Mouse (Mus musculus): ENCODE results near the gene Myof. TPM values are rescaled to one million over a fixed set of nuclear protein-coding genes. Genes with fewer than 3 reads are reported as not detected.
A peak's percentile ranks its signal among the peaks of the same experiment; 100 is the strongest.

The Myof gene
- polyA plus RNA-seq, 1 experiment: 7.1 TPM

DNA sequence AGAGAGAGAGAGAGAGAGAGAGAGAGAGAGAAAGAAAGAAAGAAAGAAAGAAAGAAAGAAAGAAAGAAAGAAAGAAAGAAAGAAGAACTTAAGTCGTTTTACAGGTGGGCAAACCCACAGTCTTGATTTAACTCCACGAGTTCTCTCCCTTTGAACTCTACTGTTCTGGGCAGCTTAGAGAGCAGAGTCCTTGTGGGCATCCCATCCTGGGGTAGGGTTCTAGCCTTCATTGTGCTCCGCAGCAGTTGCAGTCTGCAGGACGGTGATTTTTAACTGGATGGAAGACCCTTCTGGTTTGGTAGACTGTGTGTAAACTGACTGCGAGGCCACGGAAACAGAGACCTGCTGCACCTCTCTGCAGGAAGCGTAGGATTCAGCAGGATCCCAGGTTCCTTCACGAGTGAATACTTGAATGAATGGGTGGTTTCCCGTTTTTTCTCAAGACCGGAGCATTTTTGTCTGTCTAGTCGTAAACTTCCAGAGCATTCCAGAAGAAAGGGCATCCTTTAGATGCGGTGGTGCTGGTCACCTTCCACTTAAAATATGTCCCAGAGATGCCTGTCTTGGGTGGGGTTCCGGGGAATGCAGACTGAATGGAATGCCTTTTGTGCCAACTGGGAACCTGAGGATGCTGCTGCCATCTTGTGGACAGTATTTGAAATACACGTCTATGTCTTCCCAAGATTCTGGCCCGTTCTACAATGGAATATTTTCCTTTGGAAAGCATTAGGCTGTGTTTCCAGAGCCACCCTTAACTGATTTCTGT, 156.8 kb downstream of the Myof start:
- peak; percentile 15 to 91 for DNase-seq (ENCODE audit: extremely low spot score in 1 of 2, low spot score in 1 of 2)

DNA sequence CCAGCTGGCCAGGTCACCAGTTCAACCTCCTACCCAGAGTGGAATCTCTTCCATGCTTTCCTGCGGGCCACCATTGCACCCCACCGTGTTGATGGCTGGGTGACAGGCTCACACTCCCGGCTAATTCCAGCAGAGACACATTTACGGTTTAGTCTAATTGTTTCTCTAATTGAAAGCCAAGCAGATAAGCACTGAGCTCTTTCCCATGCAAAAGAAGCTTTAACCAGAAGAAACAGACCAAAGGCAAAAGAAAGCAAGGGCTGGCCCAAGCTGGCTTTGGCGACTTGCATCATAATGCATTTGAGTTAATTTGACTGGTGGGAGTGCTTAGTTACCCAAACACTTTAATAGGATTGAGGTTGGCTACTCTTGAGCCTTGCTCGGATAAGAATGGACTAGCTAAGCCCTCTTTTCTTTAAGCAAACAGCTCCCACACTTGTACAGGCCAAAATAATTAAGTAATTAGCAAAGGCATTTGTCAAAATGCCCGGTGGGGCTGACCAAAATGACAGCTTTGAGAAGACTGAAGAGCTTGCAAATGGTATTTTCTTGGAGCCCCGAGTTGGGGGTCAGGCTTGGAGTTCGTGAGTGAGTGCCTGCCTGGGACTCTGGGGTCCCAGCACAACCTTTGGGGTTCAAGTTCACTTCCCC, 161.8 kb downstream of the Myof start:
- DNase-seq (ENCODE audit: extremely low spot score in 1 of 2, low spot score in 1 of 2): peak in 1 of 2 experiments; percentile 7

DNA sequence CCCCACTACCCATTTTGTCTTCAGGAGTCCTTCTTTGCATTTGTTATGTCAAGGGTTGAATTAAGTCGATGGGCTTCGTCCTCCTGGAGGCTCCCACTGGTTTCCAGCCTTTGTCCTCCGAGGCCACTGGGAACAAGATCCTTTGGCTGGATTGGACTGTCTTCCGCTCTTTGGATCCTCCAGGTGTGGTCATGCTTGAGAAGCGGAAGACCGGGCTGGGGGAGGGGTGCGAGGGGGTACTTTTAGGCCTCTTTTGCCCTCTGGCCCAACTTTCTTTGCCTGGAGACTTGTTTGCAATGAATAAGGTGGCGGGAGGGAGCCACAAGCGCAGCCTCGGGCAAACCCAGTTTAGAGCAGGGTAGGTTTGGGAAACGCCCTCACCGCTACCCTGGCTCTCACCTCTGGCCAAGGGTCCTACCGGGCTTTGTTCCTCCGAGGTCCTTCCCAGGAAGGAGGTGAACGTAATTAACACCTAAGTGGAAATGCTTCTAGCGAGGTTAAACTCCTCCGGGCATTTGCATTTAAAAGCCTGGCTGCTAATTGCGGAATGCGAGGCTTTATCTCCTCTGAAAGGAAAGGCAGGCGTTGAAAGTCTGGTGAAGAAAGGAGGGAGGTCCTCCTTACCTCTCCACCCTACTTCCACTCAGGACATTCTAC, 165.7 kb downstream of the Myof start:
- DNase-seq (ENCODE audit: extremely low spot score in 1 of 2, low spot score in 1 of 2): no peak

DNA sequence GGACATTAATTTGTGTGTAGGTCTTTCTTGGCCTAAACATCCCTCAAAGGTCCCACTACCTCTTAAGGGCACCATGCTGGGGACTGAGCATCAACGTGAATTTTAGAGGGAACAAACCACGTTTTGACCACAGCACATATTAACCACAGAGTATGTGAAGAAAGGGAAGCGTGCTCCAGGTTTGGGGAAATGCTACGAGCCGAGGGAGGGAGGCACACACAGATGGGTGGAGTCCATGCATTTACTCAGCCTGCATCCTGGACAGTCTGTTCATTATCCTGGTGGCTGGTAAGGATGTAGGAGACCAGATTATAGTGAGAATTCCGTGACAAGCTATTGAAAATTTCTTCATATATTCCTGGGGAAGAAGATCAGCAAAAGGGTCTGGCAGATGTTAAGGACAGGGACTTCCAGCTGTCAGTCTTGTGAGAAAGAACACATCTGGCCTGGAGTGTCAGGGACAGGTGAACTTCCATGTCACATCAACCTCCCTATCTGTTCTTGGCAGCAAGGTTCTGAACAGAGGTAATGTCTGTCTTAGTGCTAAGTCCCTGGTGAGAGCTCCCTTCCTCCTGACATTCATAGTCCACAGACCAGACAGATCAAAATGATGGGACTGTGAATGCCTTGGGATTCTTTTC, 166.7 kb downstream of the Myof start:
- DNase-seq (ENCODE audit: extremely low spot score in 1 of 2, low spot score in 1 of 2): no peak

DNA sequence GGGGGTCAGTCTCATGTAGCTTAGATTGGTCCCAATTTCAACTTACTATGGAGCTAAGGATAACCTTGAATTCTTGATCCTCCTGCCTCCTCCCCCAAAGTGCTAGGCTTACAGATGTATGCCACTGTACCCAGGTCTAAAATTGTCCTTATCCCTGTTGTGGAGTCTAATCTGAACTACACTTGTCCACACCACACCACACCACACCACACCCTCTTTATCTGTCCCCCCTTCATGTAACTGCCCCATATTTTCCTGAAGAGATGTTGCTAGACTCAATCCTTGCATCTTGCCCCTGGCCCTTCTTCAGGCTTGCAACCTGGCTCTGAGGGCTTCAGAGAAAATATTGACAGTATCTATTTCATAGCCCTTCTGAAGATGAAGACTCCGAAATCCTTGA, 169.9 kb downstream of the Myof start:
- DNase-seq (ENCODE audit: extremely low spot score in 1 of 2, low spot score in 1 of 2): no peak

DNA sequence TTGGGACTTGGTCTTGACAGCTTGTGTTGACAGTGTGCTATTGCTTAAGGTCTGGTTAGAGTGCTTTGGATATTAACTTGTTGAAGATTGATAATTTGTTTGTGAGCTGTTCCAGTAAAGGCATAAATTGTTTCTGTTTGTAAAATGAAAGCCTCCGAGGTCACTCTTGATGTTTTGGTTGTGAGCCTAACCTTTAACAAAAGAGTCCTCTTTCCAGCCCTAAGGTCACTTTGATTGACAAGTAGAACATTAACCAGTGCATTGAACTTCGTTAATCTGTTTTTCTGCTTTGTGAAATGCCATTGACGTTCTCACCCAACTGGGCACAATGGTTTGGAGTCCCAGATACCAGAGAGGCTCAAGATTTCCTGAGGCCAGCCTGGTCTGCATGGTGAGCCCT, 175.8 kb downstream of the Myof start:
- DNase-seq (ENCODE audit: extremely low spot score in 1 of 2, low spot score in 1 of 2): no peak

DNA sequence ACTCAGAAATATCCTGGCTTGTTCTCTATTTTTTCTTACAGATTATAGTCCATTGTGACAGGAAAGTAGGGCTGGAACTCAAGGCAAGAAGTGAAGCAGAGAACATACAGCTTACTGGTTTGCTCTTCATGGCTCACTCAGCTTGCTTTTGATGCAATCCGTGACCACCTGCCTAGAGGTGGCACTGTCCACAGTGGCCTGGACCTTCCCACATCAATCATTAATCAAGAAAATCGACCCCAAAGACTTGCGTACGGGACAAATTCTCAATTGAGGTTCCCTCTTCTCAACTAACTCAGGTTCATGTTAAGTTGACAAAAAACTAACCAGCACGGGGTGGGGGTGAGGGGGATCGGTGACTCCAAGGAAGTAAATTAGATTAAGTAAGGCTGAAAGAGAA, 176.4 kb downstream of the Myof start:
- DNase-seq (ENCODE audit: extremely low spot score in 1 of 2, low spot score in 1 of 2): no peak

DNA sequence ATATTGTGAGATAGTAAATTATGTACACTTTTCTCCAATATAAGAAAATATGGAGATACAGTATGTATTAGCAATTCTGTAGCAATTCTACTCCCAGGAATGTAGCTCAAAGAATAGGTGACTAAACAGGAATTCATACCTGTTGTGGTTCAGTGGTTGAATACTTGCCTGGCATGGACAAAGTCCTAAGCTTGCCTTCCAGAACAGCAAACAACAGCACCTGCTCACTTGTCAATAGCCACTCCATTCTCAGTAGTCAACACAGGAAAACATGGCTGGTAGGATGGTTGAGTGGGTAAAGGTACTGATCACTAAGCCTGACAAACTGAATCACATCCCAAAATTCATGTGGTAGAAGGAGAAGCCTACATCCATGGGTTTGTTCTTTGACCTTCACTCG, 182.2 kb downstream of the Myof start:
- no peak for DNase-seq (ENCODE audit: extremely low spot score in 1 of 2, low spot score in 1 of 2)

DNA sequence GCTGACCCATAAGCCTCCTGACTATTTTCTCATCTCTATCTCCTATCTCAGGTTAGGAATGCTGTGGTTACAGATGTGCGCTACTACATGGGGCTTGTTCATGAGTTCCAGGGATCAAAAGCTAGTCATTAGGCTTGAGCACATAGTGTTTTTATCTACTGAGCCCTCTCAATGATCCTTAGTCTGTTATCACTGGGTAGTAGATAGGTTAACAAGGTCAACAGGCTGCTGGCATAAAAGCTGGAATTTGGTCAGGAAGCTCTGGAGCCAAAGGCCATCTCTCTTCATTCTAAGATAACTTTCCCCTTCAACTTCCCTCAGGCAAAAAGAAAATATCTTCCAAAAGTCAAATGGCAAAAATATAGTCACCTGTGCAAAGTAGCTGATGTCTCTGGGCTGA, 183.1 kb downstream of the Myof start:
- DNase-seq (ENCODE audit: extremely low spot score in 1 of 2, low spot score in 1 of 2): no peak

DNA sequence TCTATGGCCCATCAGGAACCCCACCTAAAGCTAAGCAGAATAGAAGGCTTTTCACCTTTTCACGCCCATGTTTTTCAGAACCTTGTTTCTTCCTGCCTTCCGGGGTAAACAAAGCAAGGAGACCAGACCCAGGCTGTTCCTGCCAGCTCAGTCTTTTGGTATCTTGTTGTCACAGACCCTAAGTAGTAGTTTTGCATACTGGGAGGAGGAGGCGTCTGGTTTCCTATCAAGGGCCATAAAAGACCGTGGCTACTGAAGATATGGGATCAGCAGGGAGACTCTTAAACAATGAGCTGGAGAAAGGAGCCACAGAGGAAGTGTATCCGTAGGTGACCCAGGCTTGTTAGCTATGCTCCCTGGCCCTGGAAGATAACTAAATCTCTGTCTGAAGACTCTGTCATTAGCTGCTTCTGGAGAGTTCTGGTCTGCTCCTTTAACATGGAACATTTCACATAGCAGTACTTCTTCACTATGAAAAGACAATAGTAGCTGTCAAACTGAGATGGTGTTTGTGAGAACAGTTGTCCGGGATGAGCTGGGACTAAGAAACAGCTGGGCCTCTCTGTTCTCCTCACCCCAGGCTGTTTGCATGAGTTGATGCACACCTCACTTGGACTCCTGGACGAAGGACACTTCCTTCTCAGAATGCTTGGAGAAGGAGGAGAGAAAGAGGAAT, 184.8 kb downstream of the Myof start:
- DNase-seq (ENCODE audit: extremely low spot score in 1 of 2, low spot score in 1 of 2): no peak

DNA sequence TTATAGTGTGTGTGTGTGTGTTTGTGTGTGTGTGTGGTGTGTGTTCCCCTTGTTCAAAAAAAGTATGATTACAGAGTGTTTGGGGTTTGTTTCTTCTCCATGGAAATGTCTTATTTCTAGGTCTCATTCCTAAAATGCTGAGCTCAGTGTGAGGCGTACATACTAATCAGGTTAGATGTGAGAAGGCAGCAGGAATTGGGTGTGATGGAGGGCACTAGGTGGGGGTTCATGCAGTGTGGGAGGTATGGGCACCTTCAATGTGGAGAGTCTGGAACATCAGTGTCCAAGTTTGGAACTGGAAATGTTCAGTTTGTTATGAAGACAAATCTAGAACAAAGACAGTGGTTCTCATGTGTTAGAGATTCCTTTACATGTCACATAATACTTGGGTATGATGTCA, 191.3 kb downstream of the Myof start:
- DNase-seq (ENCODE audit: extremely low spot score in 1 of 2, low spot score in 1 of 2): no peak

DNA sequence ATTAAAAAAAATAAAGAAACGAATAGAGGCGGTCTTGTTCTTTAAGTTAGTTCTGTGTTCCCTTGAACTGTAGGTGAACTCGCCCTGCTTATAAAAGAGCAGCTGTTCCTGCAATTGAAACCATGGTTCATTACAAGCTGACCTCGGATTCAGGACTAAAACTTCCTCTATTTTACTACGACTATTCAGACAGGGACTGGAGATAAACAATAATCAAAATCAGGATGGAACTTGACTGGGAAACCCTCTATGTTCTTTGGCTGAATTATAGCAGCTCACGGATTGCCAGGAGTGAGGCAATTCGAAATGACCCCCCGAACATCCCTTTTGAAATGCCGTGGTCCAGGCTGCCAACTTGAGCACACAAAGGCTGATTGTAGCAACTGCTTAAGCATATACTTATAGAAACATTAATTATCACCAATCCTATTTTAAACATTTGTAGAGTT, 191.8 kb downstream of the Myof start:
- no peak for DNase-seq (ENCODE audit: extremely low spot score in 1 of 2, low spot score in 1 of 2)

Other genes with a start within 250 kb of the Myof start
- gene Cep55, start 11.4 kb upstream of the Myof start, polyA plus RNA-seq (2012; rRNA removed): 0.48 and 0.50 TPM in 2 replicates
- 0.06 TPM in 2 replicates for gene Ffar4, start 53.5 kb upstream of the Myof start, polyA plus RNA-seq (2012; rRNA removed)
- gene Rbp4, start 81.7 kb upstream of the Myof start, polyA plus RNA-seq (2012; rRNA removed): 19.5 and 24.3 TPM in 2 replicates
- 0.16 and 0.17 TPM in 2 replicates for gene Pde6c, start 89.2 kb upstream of the Myof start, polyA plus RNA-seq (2012; rRNA removed)
- gene Fra10ac1, start 180.6 kb upstream of the Myof start, polyA plus RNA-seq (2012; rRNA removed): 26.9 and 27.8 TPM in 2 replicates
- gene Lgi1, start 221.0 kb upstream of the Myof start, polyA plus RNA-seq (2012; rRNA removed): 64.9 and 72.0 TPM in 2 replicates